ENCODE assay signal across 17 mouse cellular contexts in genomic region chr9:27122963-27123362, GRCm38 (mm10). TPM values are rescaled to one million over a fixed set of nuclear protein-coding genes. Genes with fewer than 3 reads are reported as not detected.
DNase-seq lines count a peak whose midpoint lies in the region; ATAC-seq and TF ChIP-seq lines count a peak whose summit lies in the region.
"Had no signal": no experiment of that assay in that cellular context is flagged by ENCODE, and none has a peak within 500 bp of the region (broad histone marks: within the 10 kb centered on the region; RNA-seq: fewer than 3 reads in every experiment).

No protein-coding gene starts in this region.

- H3K27ac ChIP-seq in midbrain, embryonic 12.5 days (replicated peaks), result 0 out of 2 replicates have a peak overlapping the region, but pooled peaks have one; percentile 20
- no peak overlapping the region for H3K27ac ChIP-seq in midbrain, embryonic 11.5 days (ENCODE audit: low read depth, low read length)
- no peak overlapping the region for H3K27ac ChIP-seq in forebrain, postnatal 0 days (ENCODE audit: low read depth, low read length)
- peak overlapping the region; percentile 10; the same call in 1 of the 2 replicates for H3K27ac ChIP-seq in midbrain, embryonic 14.5 days (replicated peaks; ENCODE audit: low read depth, low read length)
- H3K27ac ChIP-seq: embryonic facial prominence, embryonic 13.5 days; limb, embryonic 10.5 days had no signal

- no peak for DNase-seq in midbrain, embryonic 11.5 days (ENCODE audit: low spot score, missing footprints)
- DNase-seq in forebrain, postnatal 0 days, result no peak
- DNase-seq in midbrain, embryonic 14.5 days, result peak; percentile 31
- DNase-seq in retina, postnatal 1 day, result peak; percentile 58
- DNase-seq in kidney, postnatal 14 days, result no peak
- no peak for DNase-seq in ovary, postnatal 14 days (ENCODE audit: low spot score)
- DNase-seq: adrenal gland, adult 2 months; cerebellum, postnatal 14 days; gastrocnemius, postnatal 36 days; kidney, adult 18-20 months; kidney, postnatal 10 days; liver, postnatal 0 days; lung, postnatal 10 days; thymus, postnatal 14 days had no signal

- H3K36me3 ChIP-seq in midbrain, embryonic 12.5 days, result 0 out of 2 replicates have a peak, but pooled peaks cover 7% of the 10 kb centered on the region
- peaks cover 2% of the 10 kb centered on the region for H3K36me3 ChIP-seq in midbrain, embryonic 11.5 days (ENCODE audit: control insufficient read depth, insufficient read depth, low read length)
- H3K36me3 ChIP-seq in forebrain, postnatal 0 days (ENCODE audit: insufficient read depth), result no peaks in the 10 kb centered on the region
- no peaks in the 10 kb centered on the region for H3K36me3 ChIP-seq in midbrain, embryonic 14.5 days (ENCODE audit: control insufficient read depth, insufficient read depth, low read length)

- ATAC-seq in midbrain, embryonic 12.5 days (ENCODE audit: low FRiP score, low read depth), result no peak
- ATAC-seq in midbrain, embryonic 11.5 days (ENCODE audit: low FRiP score), result no peak
- ATAC-seq in forebrain, postnatal 0 days, result peak; percentile 48; the same call in 1 of the 2 replicates
- no peak for ATAC-seq in midbrain, embryonic 14.5 days (ENCODE audit: low FRiP score, low TSS enrichment)
- ATAC-seq: liver, postnatal 0 days had no signal

- H3K4me2 ChIP-seq in midbrain, embryonic 12.5 days (replicated peaks), result no peak overlapping the region
- no peak overlapping the region for H3K4me2 ChIP-seq in midbrain, embryonic 11.5 days
- H3K4me2 ChIP-seq in forebrain, postnatal 0 days (ENCODE audit: low read depth), result no peak overlapping the region
- H3K4me2 ChIP-seq in midbrain, embryonic 14.5 days (ENCODE audit: low read length), result 0 out of 2 replicates have a peak overlapping the region, but pooled peaks have one; percentile 11
- H3K4me2 ChIP-seq: embryonic facial prominence, embryonic 13.5 days had no signal

- TF ChIP-seq CTCF in forebrain, postnatal 0 days (IDR thresholded peaks at IDR 0.05; ENCODE audit: low read depth), result no peak

- no peaks in the 10 kb centered on the region for H3K9me3 ChIP-seq in midbrain, embryonic 12.5 days
- H3K9me3 ChIP-seq in midbrain, embryonic 11.5 days (ENCODE audit: control insufficient read depth, low read length), result peaks cover 2% of the 10 kb centered on the region; the same call in 1 of the 2 replicates
- H3K9me3 ChIP-seq in forebrain, postnatal 0 days (ENCODE audit: low read length), result no peaks in the 10 kb centered on the region
- no peaks in the 10 kb centered on the region for H3K9me3 ChIP-seq in midbrain, embryonic 14.5 days (ENCODE audit: control insufficient read depth, low read length)
- H3K9me3 ChIP-seq: embryonic facial prominence, embryonic 13.5 days; limb, embryonic 10.5 days had no signal

- no peak overlapping the region for H3K4me3 ChIP-seq in midbrain, embryonic 12.5 days
- H3K4me3 ChIP-seq in midbrain, embryonic 11.5 days (ENCODE audit: low read depth, low read length), result no peak overlapping the region
- H3K4me3 ChIP-seq in forebrain, postnatal 0 days (ENCODE audit: low read depth, low read length), result no peak overlapping the region
- no peak overlapping the region for H3K4me3 ChIP-seq in midbrain, embryonic 14.5 days (replicated peaks; ENCODE audit: low read depth, low read length)
- H3K4me3 ChIP-seq: embryonic facial prominence, embryonic 13.5 days; limb, embryonic 10.5 days had no signal

- peaks cover 37% of the 10 kb centered on the region for H3K4me1 ChIP-seq in midbrain, embryonic 12.5 days
- H3K4me1 ChIP-seq in midbrain, embryonic 11.5 days (ENCODE audit: control insufficient read depth, insufficient read depth, low read length), result no peaks in the 10 kb centered on the region; the same call in 1 of the 2 replicates
- H3K4me1 ChIP-seq in forebrain, postnatal 0 days (ENCODE audit: insufficient read depth), result no peaks in the 10 kb centered on the region; the same call in 1 of the 2 replicates
- H3K4me1 ChIP-seq in midbrain, embryonic 14.5 days (ENCODE audit: control insufficient read depth, insufficient read depth, low read length), result peaks cover 10% of the 10 kb centered on the region; the same call in 1 of the 2 replicates
- H3K4me1 ChIP-seq: embryonic facial prominence, embryonic 13.5 days had no signal

- no peaks in the 10 kb centered on the region for H3K27me3 ChIP-seq in midbrain, embryonic 12.5 days
- no peaks in the 10 kb centered on the region for H3K27me3 ChIP-seq in midbrain, embryonic 11.5 days (ENCODE audit: control insufficient read depth, insufficient read depth, low read length)
- H3K27me3 ChIP-seq in forebrain, postnatal 0 days (ENCODE audit: insufficient read depth, low read length), result no peaks in the 10 kb centered on the region
- no peaks in the 10 kb centered on the region for H3K27me3 ChIP-seq in midbrain, embryonic 14.5 days (ENCODE audit: control insufficient read depth, insufficient read depth, low read length)
- H3K27me3 ChIP-seq: embryonic facial prominence, embryonic 13.5 days had no signal

- 54% methylated on average over 4 of the region's 4 CpGs for WGBS in midbrain, embryonic 12.5 days
- WGBS in midbrain, embryonic 11.5 days, result 74% methylated on average over 4 of the region's 4 CpGs
- 27% methylated on average over 4 of the region's 4 CpGs for WGBS in forebrain, postnatal 0 days
- WGBS in midbrain, embryonic 14.5 days, result 32% methylated on average over 4 of the region's 4 CpGs

- no peak overlapping the region for H3K9ac ChIP-seq in midbrain, embryonic 12.5 days (replicated peaks)
- H3K9ac ChIP-seq in midbrain, embryonic 11.5 days (ENCODE audit: low read length), result no peak overlapping the region
- H3K9ac ChIP-seq in forebrain, postnatal 0 days, result no peak overlapping the region
- no peak overlapping the region for H3K9ac ChIP-seq in midbrain, embryonic 14.5 days (replicated peaks; ENCODE audit: low read length)
- H3K9ac ChIP-seq: embryonic facial prominence, embryonic 13.5 days; liver, postnatal 0 days had no signal

RNA-seq across cellular contexts. Expression of gene Jam3, which starts 32.3 kb away (rescaled TPM):
- polyA plus RNA-seq in midbrain, embryonic 12.5 days (2016; fragmentation: Nextera tagmentation; extraction: Ambion mirVana), result 137 and 144 TPM in 2 replicates
- polyA plus RNA-seq in midbrain, embryonic 11.5 days (2014; fragmentation: Nextera tagmentation; extraction: Ambion mirVana), result 170 and 171 TPM in 2 replicates
- 37.1 and 44.0 TPM in 2 replicates for total RNA-seq in forebrain, postnatal 0 days (2014; rRNA removed)
- 20.6 and 27.7 TPM in 2 replicates for polyA plus RNA-seq in forebrain, postnatal 0 days (2015; fragmentation: Nextera tagmentation; extraction: Ambion mirVana)
- polyA plus RNA-seq in midbrain, embryonic 14.5 days (2014; fragmentation: Nextera tagmentation; extraction: Ambion mirVana), result 46.9 and 62.4 TPM in 2 replicates

Comparison
In these comparisons a context has a peak if more than half of its experiments do, and no peak if none do; other contexts are left out.
1. H3K27ac ChIP-seq: peak in midbrain, embryonic 12.5 days (single experiment) and midbrain, embryonic 14.5 days (single experiment); none in midbrain, embryonic 11.5 days (single experiment) and forebrain, postnatal 0 days (single experiment).
2. DNase-seq: peak in midbrain, embryonic 14.5 days (single experiment) and retina, postnatal 1 day (single experiment); none in midbrain, embryonic 11.5 days (single experiment), forebrain, postnatal 0 days (single experiment), kidney, postnatal 14 days (single experiment) and ovary, postnatal 14 days (single experiment).